Mouse (Mus musculus): ENCODE data around the gene Rab13. TPM values are rescaled to one million over a fixed set of nuclear protein-coding genes. Genes with fewer than 3 reads are reported as not detected.
A peak's percentile ranks its signal among the peaks of the same experiment; 100 is the strongest.
"Not testable (repeated sequence)": the region's sequence is repeated elsewhere in the genome, so short reads cannot be mapped to it uniquely, and the experiment has no call there.

Rab13 gene
- polyA plus RNA-seq, 1 experiment from 2014 or later, result 25.6 TPM

DNA sequence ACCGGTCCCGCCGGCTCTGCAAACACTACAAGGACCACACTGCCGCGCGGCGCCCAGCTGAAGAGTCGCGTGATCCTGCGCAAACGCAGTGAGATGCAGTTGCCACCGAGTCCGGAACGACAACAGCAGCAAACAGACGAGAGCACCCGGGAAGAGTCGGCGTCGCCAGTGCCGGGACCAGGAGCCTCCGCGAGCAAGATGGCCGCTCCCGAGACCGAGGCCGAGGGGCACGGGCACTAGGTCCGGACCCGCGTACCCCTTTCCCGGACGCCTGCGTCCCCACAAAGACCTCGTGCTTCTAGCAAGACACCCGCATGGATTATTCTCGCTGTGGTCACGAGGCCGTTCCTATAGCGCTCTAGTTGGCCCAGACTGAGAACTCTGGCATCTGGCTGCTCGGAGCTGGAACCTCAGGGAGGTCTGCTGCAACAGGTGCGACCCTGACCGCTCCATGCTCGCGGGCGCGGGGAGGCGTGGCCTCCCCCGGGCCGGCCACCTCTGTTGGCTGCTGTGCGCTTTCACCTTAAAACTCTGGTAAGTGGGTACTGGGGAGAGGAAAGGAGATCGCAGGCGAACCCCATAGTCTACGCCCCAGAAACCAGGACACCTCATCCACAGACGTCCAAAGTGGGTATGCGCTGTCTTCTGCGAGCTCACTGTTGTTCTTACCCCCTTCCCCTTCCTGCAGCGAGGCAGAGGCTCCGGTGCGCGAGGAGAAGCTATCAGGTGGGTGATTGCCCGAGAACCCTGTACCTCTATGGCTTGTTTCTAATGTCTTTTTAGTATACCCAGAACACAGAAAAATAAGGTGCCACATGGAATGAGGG is 18.2 kb downstream of the Rab13 start, which contains the start of gene Jtb:
Gene Jtb (plus strand): TSS at position 91 of the 827 bp plus-strand sequence.
- H3K36me3 ChIP-seq, result peaks cover 24% of the 10 kb centered on the region
- no peaks in the 10 kb centered on the region for H3K27me3 ChIP-seq
- under 1% methylated on average over 61 of the region's 61 CpGs for WGBS
- ATAC-seq, result peak; percentile 99
- H3K9ac ChIP-seq (replicated peaks), result peak within 1 kb of the TSS; percentile 81
- H3K9me3 ChIP-seq, result no peaks in the 10 kb centered on the region
- H3K27ac ChIP-seq, result peak within 1 kb of the TSS; percentile 90
- peak within 1 kb of the TSS; percentile 73 for H3K4me3 ChIP-seq (replicated peaks)
- H3K4me2 ChIP-seq (replicated peaks), result peak within 1 kb of the TSS; percentile 89
- peaks cover 15% of the 10 kb centered on the region for H3K4me1 ChIP-seq (replicated peaks)

DNA sequence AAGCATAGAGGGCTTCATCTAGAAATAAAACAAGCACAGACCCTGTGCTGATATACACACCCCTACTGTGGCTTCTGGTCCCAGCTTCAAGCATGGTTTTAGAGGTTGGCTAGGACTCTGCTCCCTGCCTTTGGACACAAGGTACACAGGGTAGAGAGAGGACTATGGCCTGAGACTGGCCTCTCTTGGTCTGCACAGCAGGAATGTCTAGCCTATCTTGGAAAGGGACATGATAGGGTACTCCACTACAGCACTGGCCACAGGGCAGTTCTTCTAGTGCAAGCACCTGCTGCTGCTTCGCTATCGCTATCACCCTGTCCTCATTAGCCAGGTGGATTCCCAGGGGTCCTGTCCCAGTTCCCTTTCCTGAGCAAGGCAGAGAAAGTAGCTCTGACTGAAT is 27.8 kb downstream of the Rab13 start:
- no peak overlapping the region for H3K4me2 ChIP-seq (replicated peaks)
- H3K4me3 ChIP-seq (replicated peaks), result no peak overlapping the region
- no peak overlapping the region for H3K9ac ChIP-seq (replicated peaks)
- H3K9me3 ChIP-seq, result no peaks in the 10 kb centered on the region
- no peaks in the 10 kb centered on the region for H3K27me3 ChIP-seq
- 95% methylated on average over 2 of the region's 2 CpGs for WGBS
- ATAC-seq, result no peak
- peaks cover 16% of the 10 kb centered on the region for H3K4me1 ChIP-seq (replicated peaks)
- H3K36me3 ChIP-seq, result peaks cover 5% of the 10 kb centered on the region
- H3K27ac ChIP-seq, result no peak overlapping the region

DNA sequence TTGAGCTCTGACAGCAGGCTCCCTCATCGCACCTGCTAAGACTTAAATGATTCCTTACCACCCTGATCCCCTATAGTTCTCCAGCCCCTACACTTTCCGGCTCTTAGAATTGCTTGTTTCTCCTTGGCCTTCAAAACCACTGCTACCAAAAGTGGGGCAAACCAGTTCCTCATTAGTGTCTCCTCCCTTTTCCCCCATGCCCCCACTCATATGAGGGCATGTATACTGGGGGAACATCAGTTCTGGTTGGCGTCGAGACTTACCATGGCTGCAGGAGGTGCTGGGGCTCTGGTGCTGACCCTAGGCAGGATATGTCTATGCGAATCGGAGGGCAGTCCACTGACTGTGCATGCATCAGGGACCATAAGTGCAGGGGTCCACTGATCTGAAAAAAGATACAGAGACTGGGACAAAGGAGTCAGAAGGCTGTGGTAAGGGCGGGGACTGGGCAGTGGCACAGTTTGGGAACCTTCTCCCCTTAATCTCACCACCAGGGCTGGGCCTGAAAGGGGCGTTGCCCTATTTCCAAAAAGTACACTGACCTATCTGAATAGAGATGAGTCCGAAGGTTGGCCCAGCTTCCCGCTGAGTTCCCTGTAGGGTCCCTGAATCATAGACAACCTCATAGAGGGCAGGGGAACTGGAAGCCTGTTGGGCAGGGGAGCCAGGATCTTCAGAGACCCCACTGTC is 28.3 kb downstream of the Rab13 start:
- Histone ChIP-seq H3K27me3 (no peaks in the 10 kb centered on the region), H3K27ac (no peak overlapping the region), H3K9me3 (no peaks in the 10 kb centered on the region), H3K36me3 (peaks cover 3% of the 10 kb centered on the region; the same call in 1 of the 2 replicates), H3K4me3 (replicated peaks) (no peak overlapping the region), H3K4me2 (replicated peaks) (no peak overlapping the region), H3K4me1 (replicated peaks) (peaks cover 16% of the 10 kb centered on the region), H3K9ac (replicated peaks) (no peak overlapping the region)
- 0 out of 2 replicates have a peak, but pooled peaks have one; percentile 27 for ATAC-seq
- 88% methylated on average over 10 of the region's 10 CpGs for WGBS

DNA sequence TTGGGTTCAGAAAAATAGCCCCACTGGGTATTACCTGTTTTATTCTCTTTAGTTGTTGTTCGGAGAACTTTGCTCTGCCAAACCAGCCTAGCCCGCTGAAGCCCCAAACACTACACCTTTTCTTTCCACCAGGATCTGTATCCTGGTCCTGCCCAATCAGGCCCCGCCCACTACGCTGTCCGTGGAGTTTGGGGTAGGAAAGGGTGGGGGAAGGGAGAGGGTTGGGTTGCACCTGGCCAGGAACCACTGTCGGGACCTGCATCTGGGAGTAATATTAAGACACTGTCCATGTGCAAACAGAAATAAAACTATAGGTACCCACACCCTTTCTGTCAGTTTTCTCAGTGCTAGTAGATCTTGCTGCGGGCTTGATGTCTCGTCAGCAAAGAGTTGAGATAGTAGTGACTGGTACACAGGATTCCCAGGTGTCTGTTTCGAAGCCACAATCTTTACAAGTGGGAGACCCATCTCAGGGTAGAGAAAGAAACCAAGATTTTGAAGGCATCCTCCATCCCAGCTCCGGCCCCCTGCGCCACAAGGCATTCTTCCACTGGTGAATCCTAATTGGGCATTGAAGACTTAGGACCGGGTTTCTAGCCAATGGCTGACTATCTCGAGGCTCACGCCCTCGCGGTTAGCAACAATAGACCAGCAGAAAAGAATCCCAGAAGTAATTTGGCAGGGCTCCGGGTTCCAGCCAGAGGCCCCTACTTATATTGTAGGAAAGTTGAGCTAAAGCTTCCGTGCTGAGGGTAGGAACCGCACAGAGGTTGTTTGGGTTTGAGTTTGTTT is 29.7 kb downstream of the Rab13 start, which contains the start of gene Creb3l4:
Gene Creb3l4 (minus strand): TSS at position 529 of the 792 bp plus-strand sequence.
- H3K27me3 ChIP-seq, result no peaks in the 10 kb centered on the region
- H3K9ac ChIP-seq (replicated peaks), result peak within 1 kb of the TSS; percentile 44
- peaks cover 19% of the 10 kb centered on the region for H3K4me1 ChIP-seq (replicated peaks)
- WGBS, result 2% methylated on average over 19 of the region's 19 CpGs
- 0 out of 2 replicates have a peak within 1 kb of the TSS, but pooled peaks have one; percentile 30 for H3K27ac ChIP-seq
- peak; percentile 61 for ATAC-seq
- peak within 1 kb of the TSS; percentile 40 for H3K4me3 ChIP-seq (replicated peaks)
- H3K9me3 ChIP-seq, result no peaks in the 10 kb centered on the region
- H3K36me3 ChIP-seq, result no peaks in the 10 kb centered on the region
- H3K4me2 ChIP-seq (replicated peaks), result peak within 1 kb of the TSS; percentile 71

DNA sequence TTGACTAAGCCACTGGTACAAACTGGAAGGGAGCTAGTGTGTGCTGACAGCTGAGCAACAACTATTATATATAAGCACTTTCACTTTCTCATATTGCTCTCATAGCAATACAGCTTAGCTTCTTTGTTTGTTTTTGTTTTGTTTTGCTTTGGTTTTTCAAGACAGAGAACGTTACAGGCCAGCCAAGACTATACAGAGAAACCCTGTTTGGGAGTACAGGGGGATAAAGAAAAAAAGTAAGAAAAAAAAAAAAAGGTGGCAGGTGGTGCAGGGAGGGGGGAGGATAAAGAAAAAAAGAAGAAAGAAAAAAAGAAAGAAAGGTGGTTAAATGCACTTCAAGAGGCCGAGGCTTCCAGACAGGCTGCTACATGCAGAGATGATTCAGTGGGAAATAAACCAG is 31.9 kb downstream of the Rab13 start:
- 76% methylated on average over 2 of the region's 2 CpGs for WGBS
- H3K27me3 ChIP-seq, result no peaks in the 10 kb centered on the region
- no peaks in the 10 kb centered on the region for H3K36me3 ChIP-seq
- no peaks in the 10 kb centered on the region for H3K9me3 ChIP-seq
- peaks cover 32% of the 10 kb centered on the region for H3K4me1 ChIP-seq (replicated peaks)
- H3K4me3 ChIP-seq (replicated peaks), result no peak overlapping the region
- H3K27ac ChIP-seq, result no peak overlapping the region
- no peak for ATAC-seq
- H3K4me2 ChIP-seq (replicated peaks), result no peak overlapping the region
- no peak overlapping the region for H3K9ac ChIP-seq (replicated peaks)

DNA sequence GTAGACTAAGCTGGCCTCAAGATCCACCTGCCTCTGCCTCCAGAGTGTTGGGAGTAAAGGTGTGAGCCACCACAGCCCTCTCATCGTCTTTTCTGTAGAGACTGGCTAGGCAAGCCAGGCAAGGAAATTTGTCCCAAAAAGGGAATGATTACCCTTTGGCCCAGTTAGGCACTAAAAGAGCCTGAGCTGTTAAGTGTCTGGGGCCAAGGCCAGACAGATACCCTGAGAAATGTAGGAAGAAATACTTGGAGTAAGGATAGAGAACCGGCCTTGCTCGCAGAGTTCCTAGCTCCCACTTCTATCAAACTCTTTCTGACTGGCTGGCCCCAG is 34.1 kb downstream of the Rab13 start:
- Histone ChIP-seq H3K9ac (replicated peaks) (peak overlapping the region; percentile 52), H3K9me3 (no peaks in the 10 kb centered on the region), H3K36me3 (peaks cover 14% of the 10 kb centered on the region), H3K4me3 (replicated peaks) (peak overlapping the region; percentile 70), H3K4me1 (replicated peaks) (peaks cover 31% of the 10 kb centered on the region), H3K27me3 (no peaks in the 10 kb centered on the region), H3K4me2 (replicated peaks) (peak overlapping the region; percentile 86), H3K27ac (peak overlapping the region; percentile 89)
- WGBS, result 3% methylated on average over 3 of the region's 3 CpGs
- ATAC-seq, result no peak; the same call in 1 of the 2 replicates

DNA sequence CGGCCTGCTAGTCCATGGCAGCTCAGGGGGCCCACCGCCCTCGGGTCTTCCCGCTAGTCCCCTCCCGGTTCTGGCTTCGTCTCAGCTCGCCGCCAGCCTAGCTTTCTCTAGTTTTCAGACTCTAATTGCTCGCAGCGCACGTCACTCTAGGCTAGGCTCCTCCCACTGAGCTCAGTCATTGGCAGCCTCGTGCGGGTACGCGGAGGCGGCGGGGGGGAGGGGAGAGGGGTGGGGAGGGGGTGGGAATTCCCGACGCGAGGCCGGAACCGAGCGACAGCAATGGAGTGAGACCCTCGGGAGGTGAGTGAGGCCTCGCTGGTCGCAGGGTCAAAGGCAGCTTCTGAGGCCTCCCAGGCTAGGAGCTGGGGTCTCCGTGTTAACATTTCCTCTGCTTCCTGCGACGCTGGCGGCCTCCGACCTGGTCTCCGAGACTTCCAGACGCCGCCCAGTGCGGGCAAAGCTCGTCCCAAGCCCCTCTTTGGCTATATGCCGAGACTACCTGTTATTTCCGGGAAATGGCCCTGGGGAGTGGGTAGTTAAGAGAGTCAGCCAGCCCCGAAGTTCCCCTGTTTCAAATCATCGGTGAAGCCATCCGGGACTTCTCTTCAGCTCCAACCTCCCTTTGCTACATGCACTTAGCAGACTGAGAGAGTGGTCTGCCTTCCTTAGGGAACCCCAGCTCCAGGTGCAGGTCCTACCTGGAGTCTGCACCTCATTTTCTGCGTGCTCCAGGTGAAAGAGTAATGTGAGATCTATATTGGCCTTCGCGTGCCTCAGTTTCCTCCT is 34.7 kb downstream of the Rab13 start, which contains the start of gene Slc39a1:
Gene Slc39a1 (plus strand): TSS at position 213 of the 786 bp plus-strand sequence.
- under 1% methylated on average over 44 of the region's 44 CpGs for WGBS
- peak; percentile 96 for ATAC-seq

DNA sequence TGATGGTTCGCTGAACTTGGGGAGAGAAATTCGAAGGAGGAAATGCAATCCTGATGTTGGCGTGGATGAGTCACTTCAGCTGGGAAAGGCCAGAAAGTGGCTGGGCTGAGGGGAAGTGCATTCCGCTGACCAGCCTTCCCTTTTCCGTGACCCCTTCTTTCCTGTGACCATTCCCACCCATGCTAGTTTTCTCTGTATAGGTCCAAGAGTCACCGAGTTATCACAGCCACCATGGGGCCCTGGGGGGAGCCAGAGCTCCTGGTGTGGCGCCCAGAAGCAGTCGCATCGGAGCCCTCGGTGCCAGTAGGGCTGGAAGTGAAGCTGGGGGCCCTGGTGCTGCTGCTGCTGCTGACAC is 35.2 kb downstream of the Rab13 start:
- Histone ChIP-seq H3K9ac (replicated peaks) (peak overlapping the region; percentile 84), H3K4me1 (replicated peaks) (peaks cover 20% of the 10 kb centered on the region), H3K4me3 (replicated peaks) (peak overlapping the region; percentile 70), H3K4me2 (replicated peaks) (peak overlapping the region; percentile 86), H3K9me3 (no peaks in the 10 kb centered on the region), H3K27me3 (no peaks in the 10 kb centered on the region), H3K27ac (peak overlapping the region; percentile 89), H3K36me3 (peaks cover 14% of the 10 kb centered on the region)
- WGBS, result 12% methylated on average over 10 of the region's 10 CpGs
- ATAC-seq, result no peak

More for the DNA sequence above, 34.7 kb downstream of the Rab13 start, which contains the start of gene Slc39a1:
- H3K4me3 ChIP-seq (replicated peaks), result peak within 1 kb of the TSS; percentile 70
- no peaks in the 10 kb centered on the region for H3K27me3 ChIP-seq
- H3K4me2 ChIP-seq (replicated peaks), result peak within 1 kb of the TSS; percentile 86
- H3K27ac ChIP-seq, result peak within 1 kb of the TSS; percentile 89
- H3K9me3 ChIP-seq, result no peaks in the 10 kb centered on the region
- H3K4me1 ChIP-seq (replicated peaks), result peaks cover 26% of the 10 kb centered on the region
- peak within 1 kb of the TSS; percentile 84 for H3K9ac ChIP-seq (replicated peaks)
- peaks cover 14% of the 10 kb centered on the region for H3K36me3 ChIP-seq

DNA sequence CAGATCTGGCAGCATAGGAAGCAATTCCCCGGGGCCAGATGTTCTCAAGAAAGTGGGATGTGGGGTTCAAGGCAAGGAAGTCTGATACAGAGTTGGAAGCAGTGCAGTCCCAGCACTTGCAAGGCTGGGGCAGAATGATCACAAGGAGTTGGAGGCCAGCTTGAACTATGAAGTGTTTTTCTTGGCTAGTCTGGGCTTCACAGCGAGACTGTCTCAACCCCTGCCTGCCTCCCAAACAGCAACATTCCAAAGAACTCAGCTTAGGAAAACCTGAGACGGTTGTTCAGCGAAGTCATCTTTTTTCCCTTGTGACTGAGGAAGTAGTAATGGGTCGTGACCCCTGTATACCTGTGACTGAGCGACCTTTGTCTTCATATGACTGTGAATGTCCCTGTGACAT is 37.3 kb downstream of the Rab13 start:
- Histone ChIP-seq H3K9ac (replicated peaks) (no peak overlapping the region), H3K27ac (no peak overlapping the region), H3K36me3 (peaks cover 14% of the 10 kb centered on the region), H3K4me1 (replicated peaks) (peaks cover 28% of the 10 kb centered on the region), H3K27me3 (no peaks in the 10 kb centered on the region), H3K9me3 (no peaks in the 10 kb centered on the region), H3K4me2 (replicated peaks) (no peak overlapping the region), H3K4me3 (replicated peaks) (no peak overlapping the region)
- WGBS, result 86% methylated on average over 6 of the region's 6 CpGs
- no peak for ATAC-seq

DNA sequence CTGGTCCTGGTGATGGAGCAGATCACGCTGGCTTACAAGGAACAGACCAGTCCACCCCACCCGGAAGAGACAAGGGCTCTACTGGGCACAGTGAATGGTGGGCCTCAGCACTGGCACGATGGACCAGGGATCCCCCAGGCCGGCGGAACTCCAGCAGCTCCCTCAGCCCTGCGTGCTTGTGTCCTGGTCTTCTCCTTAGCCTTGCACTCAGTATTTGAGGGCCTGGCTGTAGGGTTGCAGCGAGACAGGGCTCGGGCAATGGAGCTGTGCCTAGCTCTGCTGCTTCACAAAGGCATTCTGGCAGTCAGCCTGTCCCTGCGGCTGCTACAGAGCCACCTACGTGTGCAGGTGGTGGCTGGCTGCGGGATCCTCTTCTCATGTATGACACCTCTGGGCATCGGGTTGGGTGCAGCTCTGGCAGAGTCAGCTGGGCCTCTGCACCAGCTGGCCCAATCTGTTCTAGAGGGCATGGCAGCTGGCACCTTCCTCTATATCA is 38.3 kb downstream of the Rab13 start:
- H3K27me3 ChIP-seq; H3K27ac ChIP-seq; ATAC-seq; H3K9ac ChIP-seq (replicated peaks); H3K4me2 ChIP-seq (replicated peaks); H3K4me3 ChIP-seq (replicated peaks); H3K9me3 ChIP-seq: not testable (repeated sequence)
- WGBS, result 92% methylated on average over 8 of the region's 12 CpGs
- Histone ChIP-seq H3K36me3 (peaks cover 14% of the 10 kb centered on the region), H3K4me1 (replicated peaks) (peaks cover 37% of the 10 kb centered on the region)

DNA sequence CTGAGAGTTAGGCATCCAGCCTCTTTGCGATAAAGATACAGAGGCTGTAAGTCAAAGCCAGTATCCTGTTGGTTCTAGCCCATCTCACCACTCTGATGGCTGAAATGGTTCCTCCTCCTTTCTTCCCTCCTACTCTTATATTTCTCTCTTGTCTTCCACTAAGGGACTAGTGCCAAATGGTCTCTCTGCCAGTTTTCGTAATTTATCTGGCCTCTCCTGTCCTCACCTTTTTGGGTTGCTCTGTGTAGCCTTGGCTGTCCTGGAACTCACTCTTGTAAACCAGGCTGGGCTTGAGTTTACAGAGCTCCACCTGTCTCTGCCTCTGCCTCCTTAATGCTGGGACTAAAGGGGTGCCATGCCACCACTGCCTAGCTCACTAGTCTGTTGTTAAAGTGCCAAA is 39.2 kb downstream of the Rab13 start:
- not testable (repeated sequence) for H3K27ac ChIP-seq; H3K9me3 ChIP-seq; H3K4me3 ChIP-seq (replicated peaks); H3K4me2 ChIP-seq (replicated peaks); ATAC-seq; H3K9ac ChIP-seq (replicated peaks); H3K27me3 ChIP-seq
- 97% methylated on average over 2 of the region's 2 CpGs for WGBS
- peaks cover 34% of the 10 kb centered on the region for H3K4me1 ChIP-seq (replicated peaks)
- peaks cover 22% of the 10 kb centered on the region for H3K36me3 ChIP-seq

Data from midbrain, embryonic 13.5 days (tissue).